Mouse (Mus musculus): ENCODE results near the gene Emilin2. TPM values are rescaled to one million over a fixed set of nuclear protein-coding genes. Genes with fewer than 3 reads are reported as not detected.

Emilin2 gene
- total and polyA plus RNA-seq, 3 experiments: 0.34 to 0.38 TPM; not detected in 1

DNA sequence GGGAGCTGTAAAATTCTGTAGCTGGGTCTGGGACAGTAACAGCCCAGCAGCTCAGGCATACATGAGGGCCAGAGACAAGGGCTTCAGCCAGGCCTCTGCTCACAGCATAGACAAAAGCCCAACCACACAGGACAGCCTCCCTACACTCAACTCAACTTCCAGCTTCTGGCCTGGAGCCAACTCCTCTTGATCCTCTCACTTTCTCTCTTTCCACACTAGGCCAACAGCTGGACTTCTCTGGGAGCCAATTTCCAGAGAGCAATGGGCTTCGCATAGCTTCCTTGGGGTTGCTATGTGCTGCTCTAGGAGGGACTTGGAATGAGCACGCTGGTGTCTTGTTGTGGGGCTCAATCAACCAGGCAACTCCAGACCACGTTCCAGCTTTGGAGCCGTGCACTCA, 28.5 kb downstream of the Emilin2 start:
- DNase-seq (ENCODE audit: extremely low read depth): no peak
- Histone ChIP-seq H3K27me3 (replicated peaks) (no peaks in the 10 kb centered on the region), H3K4me2 (ENCODE audit: insufficient read depth, low read depth, poor library complexity, severe bottlenecking) (no peak overlapping the region), H3K4me1 (ENCODE audit: control insufficient read depth in 1 of 2, insufficient read depth in 2 of 2) (peaks cover 6 to 11% of the 10 kb centered on the region in 2 experiments; a peak in 3 of 4 replicates), H3K9me3 (replicated peaks; ENCODE audit: low read length) (no peaks in the 10 kb centered on the region), H3K27ac (ENCODE audit: insufficient read depth, low read depth) (no peak overlapping the region), H3K4me3 (replicated peaks in 1 of 3; ENCODE audit: low read depth in 2 of 3, low read length in 2 of 3, poor library complexity in 1 of 3) (no peak overlapping the region), H3K36me3 (replicated peaks in 1 of 2; ENCODE audit: control insufficient read depth in 1 of 2, insufficient read depth in 1 of 2, low read length in 1 of 2) (no peaks in the 10 kb centered on the region), H3K79me2 (replicated peaks; ENCODE audit: control insufficient read depth, extremely low read depth, insufficient read depth, poor library complexity, severe bottlenecking) (no peaks in the 10 kb centered on the region), H3K9ac (ENCODE audit: insufficient read depth, low read depth) (no peak overlapping the region)
- in situ Hi-C loops (cut with MboI; ENCODE audit: low pct_ligation_motif_present, low pct_unique_long_range_greater_than_20kb, low sequenced_read_pairs) (no loop called here), dilution Hi-C loops (cut with MboI; ENCODE audit: extremely low pct_ligation_motif_present, extremely low pct_unique_long_range_greater_than_20kb, low sequenced_read_pairs) (no loop called here)
- TF ChIP-seq RCOR1 (conservative IDR thresholded peaks at IDR 0.05; ENCODE audit: low read depth, low read length) (no peak), RAD21 (IDR thresholded peaks at IDR 0.05; ENCODE audit: low read depth, low read length) (no peak), POLR2AphosphoS2 (IDR thresholded peaks at IDR 0.05; ENCODE audit: low read depth, low read length) (no peak)

DNA sequence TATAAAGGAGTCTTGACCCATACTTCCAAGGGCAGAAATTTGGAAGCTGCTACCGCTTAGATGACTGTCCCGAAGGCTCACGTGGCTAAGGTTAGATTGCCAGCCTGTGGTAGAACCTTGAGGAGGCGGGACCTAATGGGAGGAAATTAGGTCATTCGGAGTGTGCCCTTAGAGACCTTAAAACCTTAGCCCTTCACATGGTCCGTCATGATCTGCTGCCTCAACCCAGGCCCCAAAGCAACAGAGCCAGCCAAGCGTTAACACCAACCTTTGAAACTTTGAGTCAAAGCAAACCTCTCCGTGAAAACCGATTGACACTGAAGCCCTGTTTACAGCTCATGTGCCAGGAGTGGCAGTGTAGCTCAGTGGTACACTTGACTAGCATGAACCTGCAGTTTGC, 29.1 kb downstream of the Emilin2 start:
- in situ Hi-C loops (cut with MboI; ENCODE audit: low pct_ligation_motif_present, low pct_unique_long_range_greater_than_20kb, low sequenced_read_pairs) (no loop called here), dilution Hi-C loops (cut with MboI; ENCODE audit: extremely low pct_ligation_motif_present, extremely low pct_unique_long_range_greater_than_20kb, low sequenced_read_pairs) (no loop called here)
- H3K4me2 ChIP-seq (ENCODE audit: insufficient read depth, low read depth, poor library complexity, severe bottlenecking): 0 out of 2 replicates have a peak overlapping the region, but pooled peaks have one; percentile 3
- H3K9me3 ChIP-seq (replicated peaks; ENCODE audit: low read length): no peaks in the 10 kb centered on the region
- H3K36me3 ChIP-seq (replicated peaks in 1 of 2; ENCODE audit: control insufficient read depth in 1 of 2, insufficient read depth in 1 of 2, low read length in 1 of 2): no peaks in the 10 kb centered on the region
- H3K4me1 ChIP-seq (ENCODE audit: control insufficient read depth in 1 of 2, insufficient read depth in 2 of 2): peaks cover 6 to 9% of the 10 kb centered on the region in 2 experiments; a peak in 3 of 4 replicates
- H3K79me2 ChIP-seq (replicated peaks; ENCODE audit: control insufficient read depth, extremely low read depth, insufficient read depth, poor library complexity, severe bottlenecking): no peaks in the 10 kb centered on the region
- TF ChIP-seq JUND (conservative IDR thresholded peaks at IDR 0.05; ENCODE audit: low read depth, low read length) (no peak), NELFE (IDR thresholded peaks at IDR 0.05; ENCODE audit: low read depth, low read length) (no peak), SIN3A (IDR thresholded peaks at IDR 0.05; ENCODE audit: low read length) (no peak), RAD21 (IDR thresholded peaks at IDR 0.05; ENCODE audit: low read depth, low read length) (no peak), JUN (IDR thresholded peaks at IDR 0.05; ENCODE audit: insufficient read depth, low read depth, low read length) (peak; percentile 33; the same call in 1 of the 2 replicates), ETS1 (conservative IDR thresholded peaks at IDR 0.05; ENCODE audit: low read depth, low read length) (peak; percentile 31; the same call in 1 of the 2 replicates), MAX (IDR thresholded peaks at IDR 0.05; ENCODE audit: low read length) (0 out of 2 replicates have a peak, but pooled peaks have one; percentile 22), ELF1 (IDR thresholded peaks at IDR 0.05; ENCODE audit: low read depth, low read length) (no peak), POLR2AphosphoS2 (IDR thresholded peaks at IDR 0.05; ENCODE audit: low read depth, low read length) (no peak), CTCF (conservative IDR thresholded peaks at IDR 0.05 in 1 of 2, IDR thresholded peaks at IDR 0.05 in 1 of 2; ENCODE audit: low read depth in 2 of 2, low read length in 2 of 2) (no peak), IRF4 (IDR thresholded peaks at IDR 0.05; ENCODE audit: low read depth, low read length) (peak; percentile 50; the same call in 1 of the 2 replicates)
- H3K9ac ChIP-seq (ENCODE audit: insufficient read depth, low read depth): no peak overlapping the region
- no peak overlapping the region for H3K4me3 ChIP-seq (replicated peaks in 1 of 3; ENCODE audit: low read depth in 2 of 3, low read length in 2 of 3, poor library complexity in 1 of 3)
- no peaks in the 10 kb centered on the region for H3K27me3 ChIP-seq (replicated peaks)
- H3K27ac ChIP-seq (ENCODE audit: insufficient read depth, low read depth): no peak overlapping the region
- DNase-seq (ENCODE audit: extremely low read depth): peak; percentile 39

Measured in CH12.LX (cell line).